Mouse (Mus musculus): ENCODE measurements at regions not wholly inside any gene's neighbourhood (a gene's known extent, or its start where the extent isn't known, plus 50 kb on each side); places are given as distances from the start of the nearest gene placed in this dataset.

DNA sequence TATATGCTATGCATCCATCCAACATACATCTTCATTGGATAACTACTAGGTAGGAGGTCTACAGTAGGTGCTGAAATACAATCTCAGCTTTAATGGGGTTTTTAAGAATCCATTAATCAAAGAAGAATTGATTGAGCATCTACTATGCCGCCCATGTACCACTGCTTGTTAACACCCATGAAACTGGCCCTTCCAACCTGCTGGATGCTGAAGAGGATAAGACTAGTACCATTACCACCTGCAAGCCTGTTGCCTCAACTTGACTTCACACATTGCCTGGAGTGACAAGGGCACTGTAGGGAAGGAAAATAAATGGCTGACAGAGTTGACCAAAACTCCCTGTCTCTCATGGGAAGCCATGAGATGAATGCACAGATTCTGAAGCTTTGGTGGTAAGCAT is 71.4 kb upstream of the Klf9 start:
- H3K27ac ChIP-seq (ENCODE audit: insufficient read depth, low read depth, low read length, poor library complexity, severe bottlenecking) = no peak overlapping the region
- H3K9me3 ChIP-seq (ENCODE audit: control insufficient read depth, insufficient read depth, low read depth, low read length) = no peaks in the 10 kb centered on the region
- TF ChIP-seq ZC3H11A (IDR thresholded peaks at IDR 0.05; ENCODE audit: borderline replicate concordance, low read depth, low read length) (no peak), ZNF384 (IDR thresholded peaks at IDR 0.05; ENCODE audit: low read depth, low read length) (no peak), MAFK (IDR thresholded peaks at IDR 0.05; ENCODE audit: insufficient read depth, low read depth, low read length) (no peak), CHD2 (IDR thresholded peaks at IDR 0.05; ENCODE audit: low read depth, low read length) (no peak), HCFC1 (IDR thresholded peaks at IDR 0.05; ENCODE audit: borderline replicate concordance, insufficient read depth, low read length) (no peak)
- H3K4me1 ChIP-seq (ENCODE audit: control insufficient read depth in 2 of 2, insufficient read depth in 2 of 2, low read length in 2 of 2, poor library complexity in 1 of 2) = peaks cover 0 to 9% of the 10 kb centered on the region in 2 experiments; a peak in 1 of 4 replicates
- no peak overlapping the region for H3K9ac ChIP-seq (ENCODE audit: insufficient read depth, low read depth, low read length, poor library complexity, severe bottlenecking)
- H3K36me3 ChIP-seq (ENCODE audit: control insufficient read depth, insufficient read depth, low read length, poor library complexity, severe bottlenecking) = no peaks in the 10 kb centered on the region; the same call in 1 of the 2 replicates
- H3K4me3 ChIP-seq (ENCODE audit: insufficient read depth in 1 of 2, low read depth in 1 of 2, low read length in 2 of 2, poor library complexity in 1 of 2, severe bottlenecking in 1 of 2) = no peak overlapping the region
- in situ Hi-C loops (cut with MboI; ENCODE audit: low sequenced_read_pairs in 2 of 2, unreplicated experiment in 2 of 2) = no loop called here
- no peak for DNase-seq (ENCODE audit: low read depth, low spot score)

DNA sequence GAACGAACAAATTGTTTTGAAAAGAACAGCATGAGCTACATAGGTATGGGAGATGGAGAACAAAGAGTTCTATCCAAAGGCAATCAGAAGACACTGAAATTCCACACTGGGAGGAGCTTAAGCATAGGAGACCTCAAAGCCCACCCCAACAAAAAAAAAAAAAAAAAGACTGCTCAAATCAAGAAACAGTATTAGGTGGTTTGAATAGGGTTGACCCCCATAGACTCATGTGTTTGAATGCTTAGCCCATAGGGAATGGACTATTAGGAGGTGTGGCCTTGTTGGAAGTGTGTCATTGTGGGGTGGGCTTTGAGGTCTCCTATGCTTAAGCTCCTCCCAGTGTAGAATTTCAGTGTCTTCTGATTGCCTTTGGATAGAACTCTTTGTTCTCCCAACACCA is 70.0 kb upstream of the Klf9 start:
- Histone ChIP-seq H3K4me3 (ENCODE audit: insufficient read depth in 1 of 2, low read depth in 1 of 2, low read length in 2 of 2, poor library complexity in 1 of 2, severe bottlenecking in 1 of 2) (no peak overlapping the region), H3K4me1 (ENCODE audit: control insufficient read depth in 2 of 2, insufficient read depth in 2 of 2, low read length in 2 of 2, poor library complexity in 1 of 2) (0 out of 4 replicates have a peak, but pooled peaks cover 0 to 6% of the 10 kb centered on the region in 2 experiments), H3K9me3 (ENCODE audit: control insufficient read depth, insufficient read depth, low read depth, low read length) (no peaks in the 10 kb centered on the region), H3K9ac (ENCODE audit: insufficient read depth, low read depth, low read length, poor library complexity, severe bottlenecking) (no peak overlapping the region), H3K27ac (ENCODE audit: insufficient read depth, low read depth, low read length, poor library complexity, severe bottlenecking) (no peak overlapping the region), H3K36me3 (ENCODE audit: control insufficient read depth, insufficient read depth, low read length, poor library complexity, severe bottlenecking) (no peaks in the 10 kb centered on the region)
- in situ Hi-C loops (cut with MboI; ENCODE audit: low sequenced_read_pairs in 2 of 2, unreplicated experiment in 2 of 2) = no loop called here
- no peak for DNase-seq (ENCODE audit: low read depth, low spot score)
- TF ChIP-seq ZNF384 (IDR thresholded peaks at IDR 0.05; ENCODE audit: low read depth, low read length) (peak; percentile 85), ZC3H11A (IDR thresholded peaks at IDR 0.05; ENCODE audit: borderline replicate concordance, low read depth, low read length) (no peak)

DNA sequence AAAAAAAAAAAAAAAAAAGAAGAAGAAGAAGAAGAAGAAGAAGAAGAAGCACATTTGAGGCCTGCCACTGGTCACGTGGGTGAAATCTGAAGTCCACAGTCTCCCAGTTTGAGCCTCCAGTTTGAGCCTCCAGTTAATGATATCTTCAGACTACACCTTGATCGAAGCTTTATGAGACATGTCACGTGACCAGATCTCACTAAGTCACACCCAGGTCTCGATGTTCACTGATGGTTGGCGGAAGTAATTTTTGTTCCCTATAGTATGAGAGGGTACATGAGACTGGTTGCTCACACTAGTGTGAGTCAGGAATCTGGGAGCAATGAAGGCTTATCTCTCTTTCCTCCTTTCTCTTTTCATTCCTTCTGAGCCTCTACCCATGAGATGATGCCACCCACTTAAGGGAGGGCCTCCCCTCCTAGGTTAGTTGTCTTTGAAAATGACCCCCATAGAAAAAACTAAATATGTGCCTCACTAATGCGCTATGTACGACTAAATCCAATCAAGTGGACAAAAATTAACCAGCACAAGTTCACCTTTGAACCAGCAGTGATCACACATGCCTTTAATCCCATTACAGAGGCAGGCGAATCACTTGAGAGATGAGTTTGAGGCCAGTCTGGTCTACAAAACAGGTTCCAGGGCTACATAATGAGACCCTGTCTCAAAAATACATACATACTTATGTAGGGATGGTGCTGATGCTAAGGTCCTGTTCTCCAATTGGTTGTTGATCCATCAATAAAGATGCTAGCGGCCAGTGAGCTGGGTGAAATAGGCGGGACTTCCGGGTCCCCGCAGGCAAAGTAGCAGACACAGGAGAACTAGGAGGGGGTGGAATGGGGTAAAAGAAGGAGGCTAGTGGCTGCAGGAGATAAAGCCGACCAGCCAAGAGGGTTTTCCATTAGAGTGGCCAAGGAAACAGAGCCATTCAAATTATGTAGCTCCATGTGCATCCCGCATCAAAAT is 66.1 kb upstream of the Klf9 start:
- no peak for DNase-seq (ENCODE audit: low read depth, low spot score)
- no peaks in the 10 kb centered on the region for H3K9me3 ChIP-seq (ENCODE audit: control insufficient read depth, insufficient read depth, low read depth, low read length)
- H3K4me1 ChIP-seq (ENCODE audit: control insufficient read depth in 2 of 2, insufficient read depth in 2 of 2, low read length in 2 of 2, poor library complexity in 1 of 2) = peaks cover 7 to 9% of the 10 kb centered on the region in 2 experiments
- peak overlapping the region; percentile 55 to 71 for H3K4me3 ChIP-seq (ENCODE audit: insufficient read depth in 1 of 2, low read depth in 1 of 2, low read length in 2 of 2, poor library complexity in 1 of 2, severe bottlenecking in 1 of 2)
- in situ Hi-C loops (cut with MboI; ENCODE audit: low sequenced_read_pairs in 2 of 2, unreplicated experiment in 2 of 2) = no loop called here
- no peaks in the 10 kb centered on the region; the same call in 1 of the 2 replicates for H3K36me3 ChIP-seq (ENCODE audit: control insufficient read depth, insufficient read depth, low read length, poor library complexity, severe bottlenecking)
- peak overlapping the region; percentile 75 for H3K9ac ChIP-seq (ENCODE audit: insufficient read depth, low read depth, low read length, poor library complexity, severe bottlenecking)
- H3K27ac ChIP-seq (ENCODE audit: insufficient read depth, low read depth, low read length, poor library complexity, severe bottlenecking) = peak overlapping the region; percentile 99
- TF ChIP-seq CHD2 (IDR thresholded peaks at IDR 0.05; ENCODE audit: low read depth, low read length) = no peak
- TF ChIP-seq ZC3H11A (IDR thresholded peaks at IDR 0.05; ENCODE audit: borderline replicate concordance, low read depth, low read length) = no peak
- TF ChIP-seq HCFC1 (IDR thresholded peaks at IDR 0.05; ENCODE audit: borderline replicate concordance, insufficient read depth, low read length) = no peak
- no peak for TF ChIP-seq MAFK (IDR thresholded peaks at IDR 0.05; ENCODE audit: insufficient read depth, low read depth, low read length)
- peak; percentile 59; the same call in 1 of the 2 replicates for TF ChIP-seq ZNF384 (IDR thresholded peaks at IDR 0.05; ENCODE audit: low read depth, low read length)

DNA sequence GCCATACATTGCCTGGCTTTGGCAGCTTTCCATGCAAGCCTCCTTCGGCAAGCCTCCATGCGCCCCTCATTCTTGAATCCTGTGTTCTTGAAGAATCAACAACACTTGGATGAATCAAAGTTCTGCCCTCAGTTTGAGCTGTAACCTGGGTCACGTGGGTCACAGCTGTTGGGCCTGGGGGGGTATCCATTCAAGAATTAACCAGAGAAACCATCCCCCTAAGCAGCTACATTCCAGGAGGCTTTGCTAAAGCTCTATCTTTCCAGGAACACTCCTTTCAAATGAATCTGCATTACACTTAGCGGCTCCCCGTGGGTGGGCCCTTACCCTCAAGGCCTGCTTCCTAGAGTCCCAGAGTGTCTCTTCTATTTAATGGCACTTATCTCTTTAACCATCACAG is 65.2 kb upstream of the Klf9 start:
- Histone ChIP-seq H3K9me3 (ENCODE audit: control insufficient read depth, insufficient read depth, low read depth, low read length) (no peaks in the 10 kb centered on the region), H3K27ac (ENCODE audit: insufficient read depth, low read depth, low read length, poor library complexity, severe bottlenecking) (peak overlapping the region; percentile 99), H3K4me1 (ENCODE audit: control insufficient read depth in 2 of 2, insufficient read depth in 2 of 2, low read length in 2 of 2, poor library complexity in 1 of 2) (peaks cover 7 to 9% of the 10 kb centered on the region in 2 experiments), H3K36me3 (ENCODE audit: control insufficient read depth, insufficient read depth, low read length, poor library complexity, severe bottlenecking) (no peaks in the 10 kb centered on the region; the same call in 1 of the 2 replicates), H3K4me3 (ENCODE audit: insufficient read depth in 1 of 2, low read depth in 1 of 2, low read length in 2 of 2, poor library complexity in 1 of 2, severe bottlenecking in 1 of 2) (peak overlapping the region; percentile 55 to 71), H3K9ac (ENCODE audit: insufficient read depth, low read depth, low read length, poor library complexity, severe bottlenecking) (peak overlapping the region; percentile 71)
- DNase-seq (ENCODE audit: low read depth, low spot score) = peak; percentile 87
- in situ Hi-C loops (cut with MboI; ENCODE audit: low sequenced_read_pairs in 2 of 2, unreplicated experiment in 2 of 2) = no loop called here
- TF ChIP-seq MAFK (IDR thresholded peaks at IDR 0.05; ENCODE audit: insufficient read depth, low read depth, low read length) (no peak), ZC3H11A (IDR thresholded peaks at IDR 0.05; ENCODE audit: borderline replicate concordance, low read depth, low read length) (no peak), CHD2 (IDR thresholded peaks at IDR 0.05; ENCODE audit: low read depth, low read length) (peak; percentile 41; the same call in 1 of the 2 replicates), HCFC1 (IDR thresholded peaks at IDR 0.05; ENCODE audit: borderline replicate concordance, insufficient read depth, low read length) (no peak), ZNF384 (IDR thresholded peaks at IDR 0.05; ENCODE audit: low read depth, low read length) (no peak)

Data from ES-E14 (cell line).